Mouse (Mus musculus) CH12.LX (cell line): ENCODE measurements around the gene Stambpl1. TPM values are rescaled to one million over a fixed set of nuclear protein-coding genes. Genes with fewer than 3 reads are reported as not detected.

Experiments
- DNase-seq: peaks from one replicate; pipeline ENCODE4 v3.0.0-alpha.2; 2013; ENCODE audit errors: extremely low read depth
- H3K27ac ChIP-seq: 2 replicates; pipeline ENCODE4 v1.5.1; 2012; ENCODE audit warnings: low read depth, mild to moderate bottlenecking, control low read depth, moderate library complexity; ENCODE audit not compliant: insufficient read depth
- H3K27me3 ChIP-seq: replicated peaks from 2 replicates; pipeline ENCODE3; 2012; ENCODE audit warnings: inconsistent platforms
- H3K36me3 ChIP-seq, 2 experiments: replicated peaks in 1 of 2; 2 replicates each; pipeline versions ENCODE3 to v1.6.1; 2012; ENCODE audit warnings: inconsistent platforms in 1 of 2, low read length in 1 of 2, mild to moderate bottlenecking in 1 of 2, mixed read lengths in 1 of 2, moderate library complexity in 1 of 2; ENCODE audit not compliant: control insufficient read depth in 1 of 2, insufficient read depth in 1 of 2
- H3K4me1 ChIP-seq, 2 experiments: 2 replicates each; pipeline ENCODE4 v1.6.1; 2012; ENCODE audit warnings: inconsistent platforms in 1 of 2, moderate library complexity in 1 of 2; ENCODE audit not compliant: insufficient read depth in 2 of 2, control insufficient read depth in 1 of 2
- H3K4me2 ChIP-seq: 2 replicates; pipeline ENCODE4 v1.6.1; 2012; ENCODE audit warnings: low read depth, mild to moderate bottlenecking, control low read depth; ENCODE audit not compliant: poor library complexity, insufficient read depth, severe bottlenecking
- H3K4me3 ChIP-seq, 3 experiments: fragments of 150-350 bp in 1 of 3; sonication (generic) in 1 of 3; replicated peaks in 1 of 3; 2 replicates each; pipeline versions ENCODE3 to v1.5.1; 2011 to 2012; ENCODE audit warnings: low read depth in 2 of 3, low read length in 2 of 3, mild to moderate bottlenecking in 2 of 3, moderate library complexity in 2 of 3, control low read depth in 1 of 3, improper control_type of control experiment in 1 of 3, inconsistent platforms in 1 of 3, mixed read lengths in 1 of 3; ENCODE audit not compliant: poor library complexity in 1 of 3
- H3K79me2 ChIP-seq: replicated peaks from 2 replicates; pipeline ENCODE4 v1.6.1; 2012; ENCODE audit warnings: mild to moderate bottlenecking, moderate library complexity; ENCODE audit not compliant: control insufficient read depth, poor library complexity, insufficient read depth, severe bottlenecking; ENCODE audit errors: extremely low read depth
- H3K9ac ChIP-seq: 2 replicates; pipeline ENCODE4 v1.6.1; 2012; ENCODE audit warnings: low read depth, mild to moderate bottlenecking, control low read depth, moderate library complexity; ENCODE audit not compliant: insufficient read depth
- H3K9me3 ChIP-seq: replicated peaks from 2 replicates; pipeline ENCODE3; 2012; ENCODE audit warnings: low read length, inconsistent platforms, mixed read lengths
- BHLHE40 ChIP-seq: IDR thresholded peaks from 2 replicates; pipeline ENCODE4 v1.6.1; 2011; ENCODE audit warnings: mild to moderate bottlenecking, low read depth, low read length, improper control_type of control experiment
- CHD1 ChIP-seq: IDR thresholded peaks from 2 replicates; pipeline ENCODE4 v1.6.1; 2012; ENCODE audit warnings: low read depth, low read length, improper control_type of control experiment, inconsistent platforms
- CHD2 ChIP-seq: IDR thresholded peaks from 2 replicates; pipeline ENCODE4 v1.6.1; 2011; ENCODE audit warnings: low read length, improper control_type of control experiment
- ELF1 ChIP-seq: IDR thresholded peaks from 2 replicates; pipeline ENCODE4 v1.6.1; 2014; ENCODE audit warnings: low read depth, mild to moderate bottlenecking, inconsistent platforms, low read length, improper control_type of control experiment
- EP300 ChIP-seq: IDR thresholded peaks from 2 replicates; pipeline ENCODE4 v1.6.1; 2011; ENCODE audit warnings: low read length, improper control_type of control experiment
- ETS1 ChIP-seq: conservative IDR thresholded peaks from 2 replicates; pipeline ENCODE4 v1.6.1; 2012; ENCODE audit warnings: low read depth, mild to moderate bottlenecking, inconsistent platforms, low read length, improper control_type of control experiment, moderate library complexity
- GABPA ChIP-seq: IDR thresholded peaks from 2 replicates; pipeline ENCODE4 v1.6.1; 2012; ENCODE audit warnings: low read depth, low read length, improper control_type of control experiment, inconsistent platforms; ENCODE audit not compliant: insufficient replicate concordance
- IRF4 ChIP-seq: IDR thresholded peaks from 2 replicates; pipeline ENCODE4 v1.6.1; 2014; ENCODE audit warnings: low read depth, mild to moderate bottlenecking, inconsistent platforms, low read length, improper control_type of control experiment
- JUN ChIP-seq: IDR thresholded peaks from 2 replicates; pipeline ENCODE4 v1.6.1; 2011; ENCODE audit warnings: low read depth, mild to moderate bottlenecking, low read length, improper control_type of control experiment, moderate library complexity; ENCODE audit not compliant: insufficient read depth
- JUND ChIP-seq: conservative IDR thresholded peaks from 2 replicates; pipeline ENCODE4 v1.6.1; 2011; ENCODE audit warnings: low read depth, low read length, improper control_type of control experiment
- MAFK ChIP-seq: IDR thresholded peaks from 2 replicates; pipeline ENCODE4 v1.6.1; 2011; ENCODE audit warnings: low read length, improper control_type of control experiment; ENCODE audit not compliant: insufficient replicate concordance
- MAX ChIP-seq: IDR thresholded peaks from 2 replicates; pipeline ENCODE4 v1.6.1; 2011; ENCODE audit warnings: low read length, improper control_type of control experiment
- MAZ ChIP-seq: IDR thresholded peaks from 2 replicates; pipeline ENCODE4 v1.6.1; 2012; ENCODE audit warnings: low read depth, mild to moderate bottlenecking, inconsistent platforms, low read length, improper control_type of control experiment, moderate library complexity
- MXI1 ChIP-seq: IDR thresholded peaks from 2 replicates; pipeline ENCODE4 v1.6.1; 2011; ENCODE audit warnings: mild to moderate bottlenecking, low read depth, low read length, improper control_type of control experiment
- MYC ChIP-seq: IDR thresholded peaks from 2 replicates; pipeline ENCODE4 v1.6.1; 2011; ENCODE audit warnings: low read depth, mild to moderate bottlenecking, improper control_type of control experiment, low read length
- NELFE ChIP-seq: IDR thresholded peaks from 2 replicates; pipeline ENCODE4 v1.6.1; 2011; ENCODE audit warnings: low read depth, low read length, improper control_type of control experiment
- NRF1 ChIP-seq: IDR thresholded peaks from 2 replicates; pipeline ENCODE4 v1.6.1; 2014; ENCODE audit warnings: low read depth, mild to moderate bottlenecking, inconsistent platforms, low read length, improper control_type of control experiment, moderate library complexity
- PAX5 ChIP-seq: IDR thresholded peaks from 2 replicates; pipeline ENCODE4 v1.6.1; 2012; ENCODE audit warnings: low read length, inconsistent platforms, mixed read lengths
- POLR2AphosphoS2 ChIP-seq: IDR thresholded peaks from 2 replicates; pipeline ENCODE4 v1.6.1; 2011; ENCODE audit warnings: low read depth, low read length, improper control_type of control experiment
- RCOR1 ChIP-seq: conservative IDR thresholded peaks from 2 replicates; pipeline ENCODE4 v1.6.1; 2012; ENCODE audit warnings: low read depth, mild to moderate bottlenecking, inconsistent platforms, low read length, improper control_type of control experiment
- SIN3A ChIP-seq: IDR thresholded peaks from 2 replicates; pipeline ENCODE4 v1.6.1; 2012; ENCODE audit warnings: low read length, improper control_type of control experiment, inconsistent platforms
- SMC3 ChIP-seq: IDR thresholded peaks from 2 replicates; pipeline ENCODE4 v1.6.1; 2011; ENCODE audit warnings: low read depth, low read length, improper control_type of control experiment
- TCF12 ChIP-seq: IDR thresholded peaks from 2 replicates; pipeline ENCODE4 v1.6.1; 2014; ENCODE audit warnings: low read depth, mild to moderate bottlenecking, inconsistent platforms, low read length, improper control_type of control experiment
- UBTF ChIP-seq: IDR thresholded peaks from 2 replicates; pipeline ENCODE4 v1.6.1; 2012; ENCODE audit warnings: low read depth, mild to moderate bottlenecking, inconsistent platforms, low read length, improper control_type of control experiment, moderate library complexity
- USF1 ChIP-seq: IDR thresholded peaks from 2 replicates; pipeline ENCODE4 v1.6.1; 2014; ENCODE audit warnings: low read depth, mild to moderate bottlenecking, inconsistent platforms, low read length, improper control_type of control experiment
- ZMIZ1 ChIP-seq: IDR thresholded peaks from 2 replicates; pipeline ENCODE4 v1.6.1; 2012; ENCODE audit warnings: low read depth, mild to moderate bottlenecking, inconsistent platforms, low read length, improper control_type of control experiment
- ZNF384 ChIP-seq: IDR thresholded peaks from 2 replicates; pipeline ENCODE4 v1.6.1; 2012; ENCODE audit warnings: low read depth, low read length, improper control_type of control experiment, inconsistent platforms
- dilution Hi-C: fragments of 300-500 bp; cut with MboI; formaldehyde crosslinking; loops from 2 replicates; pipeline ENCODE4 v1.14.3; 2020; ENCODE audit warnings: low sequenced_read_pairs; ENCODE audit not compliant: extremely low pct_unique_long_range_greater_than_20kb, extremely low pct_ligation_motif_present
- in situ Hi-C: fragments of 300-500 bp; cut with MboI; formaldehyde crosslinking; loops from 3 replicates; pipeline ENCODE4 v1.14.3; 2019; ENCODE audit warnings: low sequenced_read_pairs, low pct_ligation_motif_present, low pct_unique_long_range_greater_than_20kb, mixed read lengths
- polyA plus RNA-seq: library from polyadenylated mRNA; unstranded; fragments of >175 nt; gene quantifications from 2 replicates; pipeline ENCODE4 v1.2.1, GENCODE M21; 2012; ENCODE audit warnings: low read depth; ENCODE audit not compliant: insufficient read length
- total RNA-seq, 2 experiments: library from RNA; depleted of rRNA; stranded (reverse); fragments of 300-350 nt in 1 of 2; fragments of >200 nt in 1 of 2; gene quantifications; 2 replicates each; pipeline ENCODE4 v1.2.3; 2012 to 2014

Stambpl1 gene
- total and polyA plus RNA-seq, 3 experiments = 29.7 to 48.2 (median 40.6) TPM

DNA sequence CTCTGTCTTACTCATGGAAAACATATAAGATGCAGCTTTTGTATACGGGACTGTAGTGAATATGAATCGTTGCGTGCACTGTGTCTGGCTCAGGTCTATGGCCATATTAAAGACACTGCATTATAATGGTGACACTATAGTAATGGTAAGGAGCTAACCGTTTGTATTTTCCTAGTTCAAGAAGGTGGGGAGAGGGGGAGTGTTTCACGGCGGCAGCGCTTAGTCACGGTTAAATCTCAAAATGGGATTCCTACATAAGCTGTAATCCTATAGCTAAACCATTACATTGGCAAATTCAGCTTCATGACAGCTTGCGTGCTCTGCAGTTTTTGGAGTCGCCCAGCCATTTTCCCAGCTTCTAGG is 403 bp upstream of the Stambpl1 start:
- no peaks in the 10 kb centered on the region for H3K27me3 ChIP-seq
- no peaks in the 10 kb centered on the region for H3K36me3 ChIP-seq
- peak overlapping the region; percentile 44; the same call in 1 of the 2 replicates for H3K4me2 ChIP-seq
- no peak overlapping the region for H3K9ac ChIP-seq
- peak overlapping the region in 1 of 3 experiments; percentile 89 for H3K4me3 ChIP-seq
- H3K9me3 ChIP-seq = no peaks in the 10 kb centered on the region
- H3K79me2 ChIP-seq = peaks cover 40% of the 10 kb centered on the region
- dilution Hi-C loops = no loop called here
- DNase-seq = no peak
- TF ChIP-seq TCF12 (no peak), ELF1 (no peak), SMC3 (no peak), UBTF (no peak), GABPA (no peak), CHD2 (no peak), NELFE (no peak), POLR2AphosphoS2 (no peak), JUND (no peak), PAX5 (no peak), SIN3A (no peak)
- TF ChIP-seq, all 38 proteins: peak for 0
- in situ Hi-C loops = no loop called here
- Histone ChIP-seq H3K4me1 (peaks cover 3 to 33% of the 10 kb centered on the region in 2 experiments; a peak in 2 of 4 replicates), H3K27ac (no peak overlapping the region)

DNA sequence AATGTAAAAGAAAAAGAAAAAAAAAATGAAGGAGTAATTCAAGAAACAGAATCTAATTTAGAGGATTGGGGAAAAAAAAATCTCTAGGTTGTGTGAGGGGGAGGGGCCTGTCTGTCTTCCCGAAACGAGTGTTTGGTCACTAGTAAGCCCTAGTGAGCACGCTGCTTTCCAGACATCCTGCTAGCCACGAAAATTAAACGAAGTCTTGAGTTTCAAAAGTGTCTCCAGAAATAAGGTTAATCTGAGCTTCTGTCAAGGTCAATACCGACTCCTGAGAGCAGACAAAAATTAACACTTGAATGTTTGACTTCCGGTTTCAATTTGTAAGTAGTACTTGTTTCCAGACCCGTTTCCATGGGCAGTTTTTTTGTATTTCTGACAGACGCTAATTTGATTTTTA is 1.1 kb downstream of the Stambpl1 start:
- TF ChIP-seq JUN (no peak), MAX (peak; percentile 51; the same call in 1 of the 2 replicates), MAZ (no peak), MYC (peak; percentile 87), ETS1 (0 out of 2 replicates have a peak, but pooled peaks have one; percentile 34), EP300 (peak; percentile 27; the same call in 1 of the 2 replicates), ELF1 (peak; percentile 58), ZMIZ1 (no peak), CHD1 (0 out of 2 replicates have a peak, but pooled peaks have one; percentile 16), BHLHE40 (peak; percentile 49), MXI1 (peak; percentile 49; the same call in 1 of the 2 replicates), IRF4 (peak; percentile 28; the same call in 1 of the 2 replicates), MAFK (peak; percentile 38; the same call in 1 of the 2 replicates), CHD2 (0 out of 2 replicates have a peak, but pooled peaks have one; percentile 42), RCOR1 (no peak), USF1 (no peak), POLR2AphosphoS2 (no peak), JUND (peak; percentile 32; the same call in 1 of the 2 replicates), SIN3A (peak; percentile 30; the same call in 1 of the 2 replicates), NRF1 (no peak), ZNF384 (peak; percentile 81)
- in situ Hi-C loops = no loop called here
- Histone ChIP-seq H3K9me3 (no peaks in the 10 kb centered on the region), H3K27ac (no peak overlapping the region), H3K9ac (peak overlapping the region; percentile 78), H3K36me3 (peaks cover 0 to 6% of the 10 kb centered on the region in 2 experiments), H3K27me3 (no peaks in the 10 kb centered on the region), H3K4me1 (peaks cover 10 to 46% of the 10 kb centered on the region in 2 experiments), H3K79me2 (peaks cover 54% of the 10 kb centered on the region), H3K4me2 (peak overlapping the region; percentile 0; the same call in 1 of the 2 replicates), H3K4me3 (peak overlapping the region; percentile 89 to 99 (median 97))
- peak; percentile 55 for DNase-seq
- dilution Hi-C loops = no loop called here
